Mouse (Mus musculus) large intestine, adult 2 months (tissue): ENCODE results near the gene Vps13d. TPM values are rescaled to one million over a fixed set of nuclear protein-coding genes. Genes with fewer than 3 reads are reported as not detected.
A peak's percentile ranks its signal among the peaks of the same experiment; 100 is the strongest.

Source experiments
- DNase-seq: peaks from one replicate; pipeline ENCODE4 v3.0.0-alpha.2; 2012; ENCODE audit warnings: low read depth, low spot score
- WGBS: fragments of 180-500 bp; shearing (Covaris S2); methylation state at CpG from one replicate; pipeline ENCODE4 v1.1.7; 2018; 5-methylcytosine and 5-hydroxymethylcytosine counted together
- polyA plus RNA-seq: library from polyadenylated mRNA; depleted of rRNA; stranded (reverse); fragments of >200 nt; gene quantifications from 2 replicates; pipeline ENCODE4 v1.2.3, GENCODE M21; 2012

Vps13d gene
- polyA plus RNA-seq, 1 experiment = 15.5 TPM

GRCm38 (mm10) chr4:145050518-145051208, 144.1 kb downstream of the Vps13d start:
- 73% methylated on average over 8 of the region's 8 CpGs for WGBS
- DNase-seq = no peak

- 86% methylated on average over 5 of the region's 5 CpGs for WGBS
- no peak for DNase-seq
Observed at GRCm38 (mm10) chr4:145047964-145048363, 146.8 kb downstream of the Vps13d start.

GRCm38 (mm10) chr4:145046032-145046401, 148.8 kb downstream of the Vps13d start:
- no peak for DNase-seq
- WGBS = 82% methylated on average over 8 of the region's 8 CpGs

- DNase-seq = no peak
- WGBS = 68% methylated on average over 5 of the region's 5 CpGs
Observed at GRCm38 (mm10) chr4:145045312-145046031, 149.3 kb downstream of the Vps13d start.

- DNase-seq = peak; percentile 57
- 27% methylated on average over 6 of the region's 6 CpGs for WGBS
Observed at GRCm38 (mm10) chr4:145041223-145041870, 153.5 kb downstream of the Vps13d start.

- 44% methylated on average over 5 of the region's 5 CpGs for WGBS
- DNase-seq = no peak
Observed at GRCm38 (mm10) chr4:145037631-145038416, 157.0 kb downstream of the Vps13d start.

GRCm38 (mm10) chr4:145037006-145037405, 157.8 kb downstream of the Vps13d start:
- no peak for DNase-seq
- 43% methylated on average over 3 of the region's 3 CpGs for WGBS

- DNase-seq = no peak
- 57% methylated on average over 3 of the region's 3 CpGs for whole genome bisulfite sequencing
Observed at GRCm38 (mm10) chr4:145035450-145035849, 159.4 kb downstream of the Vps13d start.

GRCm38 (mm10) chr4:145034506-145035243, 160.1 kb downstream of the Vps13d start:
- 13% methylated on average over 11 of the region's 11 CpGs for WGBS
- DNase-seq = no peak

- WGBS = 20% methylated on average over 2 of the region's 2 CpGs
- no peak for DNase-seq
Observed at GRCm38 (mm10) chr4:145033392-145033791, 161.4 kb downstream of the Vps13d start.

- 80% methylated on average over 2 of the region's 2 CpGs for WGBS
- DNase-seq = no peak
Observed at GRCm38 (mm10) chr4:145032637-145033036, 162.2 kb downstream of the Vps13d start.

- WGBS = 41% methylated on average over 4 of the region's 4 CpGs
- no peak for DNase-seq
Observed at GRCm38 (mm10) chr4:145031510-145031909, 163.3 kb downstream of the Vps13d start.

GRCm38 (mm10) chr4:145026449-145026851, 168.4 kb downstream of the Vps13d start:
- no peak for DNase-seq
- 30% methylated on average over 7 of the region's 7 CpGs for WGBS

- WGBS = 25% methylated on average over 7 of the region's 7 CpGs
- no peak for DNase-seq
Observed at GRCm38 (mm10) chr4:145025409-145025762, 169.4 kb downstream of the Vps13d start.

- peak; percentile 53 for DNase-seq
- WGBS = 13% methylated on average over 8 of the region's 8 CpGs
Observed at GRCm38 (mm10) chr4:145024694-145025408, 170.0 kb downstream of the Vps13d start.

GRCm38 (mm10) chr4:145023911-145024310, 170.9 kb downstream of the Vps13d start:
- WGBS = 55% methylated on average over 6 of the region's 6 CpGs
- no peak for DNase-seq

GRCm38 (mm10) chr4:145022815-145023214, 172.0 kb downstream of the Vps13d start:
- no peak for DNase-seq
- 91% methylated on average over 5 of the region's 5 CpGs for WGBS

GRCm38 (mm10) chr4:145022211-145022610, 172.6 kb downstream of the Vps13d start:
- DNase-seq = no peak
- 98% methylated on average over 2 of the region's 2 CpGs for WGBS

- 96% methylated on average over 2 of the region's 2 CpGs for WGBS
- no peak for DNase-seq
Observed at GRCm38 (mm10) chr4:145020383-145020782, 174.4 kb downstream of the Vps13d start.
